Mouse (Mus musculus) brain, adult 10 weeks (tissue): Measurements from ENCODE around the gene Nfyb. TPM values are rescaled to one million over a fixed set of nuclear protein-coding genes. Genes with fewer than 3 reads are reported as not detected.

Experiments
- polyA plus RNA-seq: library from polyadenylated mRNA; stranded (reverse); fragments of 350-450 nt; fragmentation: Illumina TruSeq; extraction: RNeasy Lipid Tissue Mini Kit (QIAGEN cat#74804); gene quantifications from one replicate; pipeline ENCODE4 v1.2.3, GENCODE M21; 2015; ENCODE audit warnings: low read depth, low replicate concordance

Gene Nfyb
- polyA plus RNA-seq = 55.4 TPM

DNA sequence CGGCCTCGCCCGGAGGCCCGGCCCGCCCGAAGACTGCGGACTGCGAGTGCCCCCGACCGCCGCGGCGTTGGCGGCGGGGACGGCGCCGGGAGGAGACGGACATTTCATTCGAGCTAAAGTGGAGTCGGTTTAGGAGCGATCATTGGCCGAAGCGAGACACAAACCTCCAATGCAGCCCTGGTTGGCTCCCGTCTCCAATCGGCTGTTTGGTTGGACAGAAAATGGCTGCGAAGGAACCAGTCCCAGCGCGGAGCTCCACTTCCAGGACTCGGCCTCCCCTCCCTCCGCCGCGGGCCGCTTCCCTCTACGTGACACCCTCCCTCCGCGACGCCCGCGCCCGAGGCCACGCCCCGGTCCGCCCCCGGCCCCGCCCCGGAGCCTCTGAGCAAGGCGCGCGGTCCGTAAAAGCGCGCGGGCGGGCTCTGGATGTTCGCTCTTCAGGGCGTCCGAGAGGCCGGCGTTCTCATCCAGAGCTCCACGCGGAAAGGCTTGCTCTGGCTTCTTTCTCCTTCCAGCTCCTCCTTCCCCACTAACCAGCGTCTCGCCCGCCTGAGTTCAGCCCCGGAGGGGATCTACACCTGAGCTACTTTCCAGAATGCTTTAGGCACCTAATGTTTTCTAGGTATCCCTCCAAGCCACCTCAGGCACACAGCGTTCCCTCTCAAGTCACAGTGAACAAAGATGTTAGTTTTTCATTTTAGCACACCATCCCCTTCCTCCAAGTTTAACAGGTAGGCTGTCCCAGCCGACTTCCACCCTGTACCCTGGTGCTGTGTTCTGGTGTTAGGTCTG is at the start of gene Nfyb:
Nfyb (minus strand) TSS at position 305 of the 792 bp plus-strand sequence.

Other genes with a start within 250 kb of the Nfyb start
- gene 1190007I07Rik, start 140.9 kb downstream of the Nfyb start, polyA plus RNA-seq = 26.6 TPM
- gene Tdg, start 134.3 kb downstream of the Nfyb start, polyA plus RNA-seq = 43.4 TPM
- 21.0 TPM for gene Glt8d2, start 73.5 kb downstream of the Nfyb start, polyA plus RNA-seq
- 33.6 TPM for gene Hcfc2, start 68.0 kb downstream of the Nfyb start, polyA plus RNA-seq
- gene Txnrd1, start 69.8 kb upstream of the Nfyb start, polyA plus RNA-seq = 49.7 TPM
- gene Eid3, start 102.5 kb upstream of the Nfyb start, polyA plus RNA-seq = 0.59 TPM
- gene Chst11, start 221.4 kb upstream of the Nfyb start, polyA plus RNA-seq = 29.6 TPM